20 mouse cellular contexts compared by ENCODE assay signal in the genomic region with DNA sequence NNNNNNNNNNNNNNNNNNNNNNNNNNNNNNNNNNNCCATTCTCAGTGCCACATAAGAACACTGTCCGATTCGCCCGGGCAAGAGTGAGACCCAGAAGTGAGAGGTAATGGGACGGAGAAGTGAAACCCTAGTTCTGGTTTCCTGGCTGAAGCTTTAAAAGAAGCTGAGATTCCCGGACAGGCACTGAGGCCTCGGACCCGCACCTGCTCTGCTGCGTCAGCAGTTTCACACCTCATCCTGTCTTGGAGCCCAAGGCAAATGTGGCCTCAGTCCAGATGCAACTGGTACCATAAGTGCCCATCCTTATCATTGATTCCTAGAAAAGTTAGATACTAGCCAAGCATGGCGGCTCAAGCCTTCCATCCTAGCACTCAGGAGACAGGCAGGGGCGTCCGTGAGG.
"Had no signal": no experiment of that assay in that cellular context is flagged by ENCODE, and none has a peak within 500 bp of the region (broad histone marks: within the 10 kb centered on the region; RNA-seq: fewer than 3 reads in every experiment).

No protein-coding gene starts in this region.

- H3K4me3 ChIP-seq: layer of hippocampus, adult 2 months; left cerebral cortex, adult 2 months; liver, embryonic 13.5 days; neural tube, embryonic 12.5 days; neural tube, embryonic 15.5 days had no signal

- H3K27ac ChIP-seq: layer of hippocampus, adult 2 months; left cerebral cortex, adult 2 months; liver, embryonic 13.5 days; macrophage; neural tube, embryonic 12.5 days; neural tube, embryonic 15.5 days; stomach, postnatal 0 days had no signal

- H3K9ac ChIP-seq: liver, embryonic 13.5 days; neural tube, embryonic 12.5 days; neural tube, embryonic 15.5 days had no signal

- H3K4me2 ChIP-seq: liver, embryonic 13.5 days; midbrain, embryonic 11.5 days; neural tube, embryonic 12.5 days; neural tube, embryonic 15.5 days had no signal

- H3K9me3 ChIP-seq: liver, embryonic 13.5 days; neural tube, embryonic 12.5 days; neural tube, embryonic 15.5 days had no signal

- H3K27me3 ChIP-seq: liver, embryonic 13.5 days; neural tube, embryonic 12.5 days; neural tube, embryonic 15.5 days had no signal

- DNase-seq: kidney, adult 18-20 months; kidney, adult 9 months; kidney, postnatal 14 days; kidney, postnatal 4 days; layer of hippocampus, postnatal 36 days; liver, embryonic 13.5 days; lung, adult 2 months; lung, postnatal 14 days; midbrain, embryonic 14.5 days; right cerebral cortex, adult 18-20 months; right cerebral cortex, postnatal 14 days; thymus, adult 18-20 months; thymus, postnatal 36 days had no signal
